Mouse (Mus musculus): ENCODE data around the gene Nbl1. TPM values are rescaled to one million over a fixed set of nuclear protein-coding genes. Genes with fewer than 3 reads are reported as not detected.

Gene Nbl1
- total RNA-seq, 2 experiments from 2014 or later, result not detected

- no peak for ATAC-seq (replicated peaks; ENCODE audit: low FRiP score, low TSS enrichment, poor library complexity, severe bottlenecking)
Measured at GRCm38 (mm10) chr4:139075915-139076314, 16.9 kb downstream of the Nbl1 start.

GRCm38 (mm10) chr4:139075041-139075711, 17.6 kb downstream of the Nbl1 start, which contains the start of gene Htr6:
Htr6 (minus strand) TSS chr4:139075570.
- ATAC-seq (replicated peaks; ENCODE audit: low FRiP score, low TSS enrichment, poor library complexity, severe bottlenecking), result no peak

GRCm38 (mm10) chr4:139074060-139074459, 18.7 kb downstream of the Nbl1 start:
- ATAC-seq (replicated peaks; ENCODE audit: low FRiP score, low TSS enrichment, poor library complexity, severe bottlenecking), result no peak

- ATAC-seq (replicated peaks; ENCODE audit: low FRiP score, low TSS enrichment, poor library complexity, severe bottlenecking), result no peak
Measured at GRCm38 (mm10) chr4:139068287-139068686, 24.5 kb downstream of the Nbl1 start.

GRCm38 (mm10) chr4:139064831-139065230, 28.0 kb downstream of the Nbl1 start:
- no peak for ATAC-seq (replicated peaks; ENCODE audit: low FRiP score, low TSS enrichment, poor library complexity, severe bottlenecking)

GRCm38 (mm10) chr4:139059569-139059968, 33.2 kb downstream of the Nbl1 start:
- ATAC-seq (replicated peaks; ENCODE audit: low FRiP score, low TSS enrichment, poor library complexity, severe bottlenecking), result no peak

GRCm38 (mm10) chr4:139058029-139058428, 34.8 kb downstream of the Nbl1 start:
- no peak for ATAC-seq (replicated peaks; ENCODE audit: low FRiP score, low TSS enrichment, poor library complexity, severe bottlenecking)

GRCm38 (mm10) chr4:139057291-139057690, 35.5 kb downstream of the Nbl1 start:
- no peak for ATAC-seq (replicated peaks; ENCODE audit: low FRiP score, low TSS enrichment, poor library complexity, severe bottlenecking)

- no peak for ATAC-seq (replicated peaks; ENCODE audit: low FRiP score, low TSS enrichment, poor library complexity, severe bottlenecking)
Measured at GRCm38 (mm10) chr4:139055744-139056143, 37.0 kb downstream of the Nbl1 start.

GRCm38 (mm10) chr4:139055336-139055735, 37.5 kb downstream of the Nbl1 start:
- ATAC-seq (replicated peaks; ENCODE audit: low FRiP score, low TSS enrichment, poor library complexity, severe bottlenecking), result no peak

GRCm38 (mm10) chr4:139054300-139054923, 38.4 kb downstream of the Nbl1 start:
- ATAC-seq (replicated peaks; ENCODE audit: low FRiP score, low TSS enrichment, poor library complexity, severe bottlenecking), result no peak

GRCm38 (mm10) chr4:139053391-139053790, 39.4 kb downstream of the Nbl1 start:
- no peak for ATAC-seq (replicated peaks; ENCODE audit: low FRiP score, low TSS enrichment, poor library complexity, severe bottlenecking)

- no peak for ATAC-seq (replicated peaks; ENCODE audit: low FRiP score, low TSS enrichment, poor library complexity, severe bottlenecking)
Measured at GRCm38 (mm10) chr4:139052796-139053195, 40.0 kb downstream of the Nbl1 start.

- ATAC-seq (replicated peaks; ENCODE audit: low FRiP score, low TSS enrichment, poor library complexity, severe bottlenecking), result no peak
Measured at GRCm38 (mm10) chr4:139048518-139048917, 44.3 kb downstream of the Nbl1 start.

- no peak for ATAC-seq (replicated peaks; ENCODE audit: low FRiP score, low TSS enrichment, poor library complexity, severe bottlenecking)
Measured at GRCm38 (mm10) chr4:139046354-139046753, 46.4 kb downstream of the Nbl1 start.

GRCm38 (mm10) chr4:139044566-139044965, 48.2 kb downstream of the Nbl1 start:
- ATAC-seq (replicated peaks; ENCODE audit: low FRiP score, low TSS enrichment, poor library complexity, severe bottlenecking), result no peak

- ATAC-seq (replicated peaks; ENCODE audit: low FRiP score, low TSS enrichment, poor library complexity, severe bottlenecking), result no peak
Measured at GRCm38 (mm10) chr4:139043600-139043999, 49.2 kb downstream of the Nbl1 start.

GRCm38 (mm10) chr4:139042611-139043010, 50.2 kb downstream of the Nbl1 start:
- no peak for ATAC-seq (replicated peaks; ENCODE audit: low FRiP score, low TSS enrichment, poor library complexity, severe bottlenecking)

- no peak for ATAC-seq (replicated peaks; ENCODE audit: low FRiP score, low TSS enrichment, poor library complexity, severe bottlenecking)
Measured at GRCm38 (mm10) chr4:139040084-139040839, 52.5 kb downstream of the Nbl1 start.

- ATAC-seq (replicated peaks; ENCODE audit: low FRiP score, low TSS enrichment, poor library complexity, severe bottlenecking), result no peak
Measured at GRCm38 (mm10) chr4:139037795-139038607, 54.8 kb downstream of the Nbl1 start.

Measured in megakaryocyte-erythroid progenitor cell, adult 5-6 weeks (primary cell).